Mouse (Mus musculus) embryonic facial prominence, embryonic 14.5 days (tissue): Measurements from ENCODE around the gene Txndc12. TPM values are rescaled to one million over a fixed set of nuclear protein-coding genes. Genes with fewer than 3 reads are reported as not detected.

ENCODE experiments used
- ATAC-seq: fragments of 200-750 bp; cut with Nextera tagmentation; 2 replicates; pipeline ENCODE4 v1.8.0; 2017; ENCODE audit warnings: low read depth, moderate number of reproducible peaks, moderate TSS enrichment
- DNase-seq: peaks from one replicate; pipeline ENCODE4 v3.0.0-alpha.2; 2015; ENCODE audit warnings: low spot score
- H3K27ac ChIP-seq: fragments of 300-500 bp; sonication (generic); replicated peaks from 2 replicates; pipeline ENCODE4 v1.5.1; 2014; ENCODE audit warnings: low read depth, mild to moderate bottlenecking, low read length, moderate library complexity
- H3K27me3 ChIP-seq: fragments of 300-500 bp; sonication (generic); replicated peaks from 2 replicates; pipeline ENCODE4 v1.6.1; 2014; ENCODE audit warnings: low read length; ENCODE audit not compliant: control insufficient read depth, insufficient read depth
- H3K36me3 ChIP-seq: fragments of 300-500 bp; sonication (generic); 2 replicates; pipeline ENCODE4 v1.6.1; 2014; ENCODE audit warnings: low read length, mixed read lengths; ENCODE audit not compliant: control insufficient read depth, insufficient read depth
- H3K4me1 ChIP-seq: fragments of 300-500 bp; sonication (generic); 2 replicates; pipeline ENCODE4 v1.6.1; 2014; ENCODE audit warnings: antibody characterized with exemption, low read length; ENCODE audit not compliant: control insufficient read depth, insufficient read depth
- H3K4me2 ChIP-seq: fragments of 300-500 bp; sonication (generic); 2 replicates; pipeline ENCODE4 v1.6.1; 2014; ENCODE audit warnings: low read depth, mild to moderate bottlenecking, low read length, moderate library complexity, mixed read lengths
- H3K4me3 ChIP-seq: fragments of 300-500 bp; sonication (generic); 2 replicates; pipeline ENCODE4 v1.5.1; 2014; ENCODE audit warnings: low read depth, mild to moderate bottlenecking, low read length
- H3K9ac ChIP-seq: fragments of 300-500 bp; sonication (generic); 2 replicates; pipeline ENCODE4 v1.6.1; 2014; ENCODE audit warnings: low read depth, mild to moderate bottlenecking, low read length, moderate library complexity, mixed read lengths
- H3K9me3 ChIP-seq: fragments of 300-500 bp; sonication (generic); 2 replicates; pipeline ENCODE4 v1.6.1; 2016; ENCODE audit warnings: low read length; ENCODE audit not compliant: control insufficient read depth
- WGBS: fragments of 180-500 bp; shearing (Covaris S2); extraction: QIAGEN DNeasy Blood & Tissue Kit; methylation state at CpG from one replicate; pipeline ENCODE4 v1.1.7; 2014; 5-methylcytosine and 5-hydroxymethylcytosine counted together
- polyA plus RNA-seq: library from polyadenylated mRNA; unstranded; fragments of >200 nt; fragmentation: Nextera tagmentation; extraction: Ambion mirVana; gene quantifications from 2 replicates; pipeline ENCODE4 v1.2.1, GENCODE M21; 2014

Txndc12 gene
- polyA plus RNA-seq, 1 experiment from 2014 or later = 103 TPM

DNA sequence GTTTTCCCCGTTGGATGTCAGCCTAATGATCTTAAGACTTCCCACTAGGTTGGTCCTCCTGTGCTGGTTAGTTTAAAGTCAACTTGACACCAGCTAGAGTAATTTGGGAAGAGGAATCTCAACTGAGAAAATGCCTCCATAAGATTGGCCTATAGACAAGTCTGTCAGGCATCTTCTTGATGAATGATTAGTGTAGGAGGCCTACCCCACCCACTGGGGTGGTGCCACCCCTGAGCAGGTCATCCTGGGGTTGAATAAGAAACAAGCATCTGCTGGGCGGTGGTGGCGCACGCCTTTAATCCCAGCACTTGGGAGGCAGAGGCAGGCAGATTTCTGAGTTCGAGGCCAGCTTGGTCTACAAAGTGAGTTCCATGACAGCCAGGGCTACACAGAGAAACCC lies 39.3 kb downstream of the Txndc12 start:
- H3K27me3 ChIP-seq = no peaks in the 10 kb centered on the region
- no peaks in the 10 kb centered on the region for H3K9me3 ChIP-seq
- H3K4me2 ChIP-seq = no peak overlapping the region
- H3K9ac ChIP-seq = no peak overlapping the region
- DNase-seq (no peak), ATAC-seq (no peak)
- no peak overlapping the region for H3K27ac ChIP-seq
- 81% methylated on average over 5 of the region's 5 CpGs for WGBS
- H3K4me3 ChIP-seq = no peak overlapping the region
- H3K4me1 ChIP-seq = no peaks in the 10 kb centered on the region
- H3K36me3 ChIP-seq = no peaks in the 10 kb centered on the region

DNA sequence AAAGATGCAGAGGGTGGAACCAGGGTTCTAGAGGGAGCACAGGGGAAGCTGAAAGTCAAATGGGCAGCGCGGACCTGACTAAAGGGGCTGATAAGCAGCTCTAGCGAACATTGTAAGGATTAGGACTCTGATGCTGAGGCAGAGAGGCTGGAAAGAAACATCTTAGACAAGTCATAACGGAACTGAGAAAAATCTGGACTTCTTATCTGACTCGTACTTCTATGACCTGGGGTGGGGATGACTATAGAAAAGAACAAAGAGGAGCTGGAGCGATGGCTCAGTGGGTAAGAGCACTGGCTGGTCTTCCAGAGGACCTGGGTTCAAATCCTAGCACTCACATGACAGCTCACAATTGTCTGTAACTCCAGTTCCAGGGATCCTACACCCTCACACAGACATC lies 43.5 kb downstream of the Txndc12 start:
- Histone ChIP-seq H3K27me3 (0 out of 2 replicates have a peak, but pooled peaks cover 4% of the 10 kb centered on the region), H3K9ac (no peak overlapping the region), H3K9me3 (no peaks in the 10 kb centered on the region), H3K4me2 (no peak overlapping the region), H3K36me3 (no peaks in the 10 kb centered on the region), H3K4me3 (no peak overlapping the region), H3K4me1 (peaks cover 5% of the 10 kb centered on the region; the same call in 1 of the 2 replicates), H3K27ac (no peak overlapping the region)
- DNase-seq (no peak), ATAC-seq (no peak)
- WGBS = 69% methylated on average over 6 of the region's 6 CpGs

DNA sequence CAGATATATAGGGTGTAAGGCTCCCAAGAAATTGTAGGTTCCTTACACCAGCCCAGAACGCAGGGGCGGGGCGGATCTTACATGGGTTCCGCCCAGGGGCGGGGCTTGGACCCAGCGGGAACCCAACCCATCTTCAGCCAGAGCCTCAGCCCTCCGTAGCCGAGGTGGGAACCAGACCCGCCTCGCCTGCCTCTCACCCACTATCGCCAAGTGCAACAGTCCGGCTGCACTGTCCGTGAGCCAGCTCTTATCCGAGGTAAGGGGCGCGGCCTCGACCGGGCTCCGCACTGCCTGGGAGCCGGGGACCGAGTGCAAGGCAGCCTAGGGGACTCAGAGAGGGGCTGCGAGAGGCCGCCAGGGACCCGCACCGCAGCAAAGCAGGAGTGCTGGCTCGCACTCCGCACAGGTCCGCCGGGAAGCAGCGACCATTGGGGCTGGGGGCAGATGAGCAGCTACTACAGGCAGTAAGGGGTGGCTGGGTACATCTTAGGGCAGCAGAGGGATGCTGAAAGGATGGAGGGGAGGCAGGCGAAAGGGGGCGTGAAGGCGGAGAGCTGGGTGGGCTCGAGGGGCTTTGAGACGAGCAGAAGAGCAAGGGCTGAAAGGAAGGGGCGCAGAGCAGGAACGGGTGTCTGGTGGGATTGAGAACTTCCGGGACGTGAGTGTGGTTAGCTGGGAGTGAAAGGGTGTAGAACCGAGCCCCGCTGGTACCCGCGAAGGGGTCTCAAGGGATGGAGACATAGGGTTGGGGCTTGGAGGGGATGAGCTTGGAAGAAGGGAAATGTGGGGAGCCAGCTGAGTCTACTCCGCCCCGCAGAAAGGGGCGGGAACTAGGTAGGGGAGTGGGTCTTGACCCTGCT lies 44.8 kb downstream of the Txndc12 start, which contains the start of gene Rab3b:
Gene Rab3b (plus strand): TSS at position 101 of the 860 bp plus-strand sequence.
- peak within 1 kb of the TSS; percentile 83 for H3K4me2 ChIP-seq
- H3K27me3 ChIP-seq = 0 out of 2 replicates have a peak, but pooled peaks cover 4% of the 10 kb centered on the region
- H3K27ac ChIP-seq = no peak within 1 kb of the TSS
- under 1% methylated on average over 46 of the region's 46 CpGs for WGBS
- peak within 1 kb of the TSS; percentile 67 for H3K9ac ChIP-seq
- no peaks in the 10 kb centered on the region for H3K9me3 ChIP-seq
- H3K4me1 ChIP-seq = peaks cover 5% of the 10 kb centered on the region; the same call in 1 of the 2 replicates
- no peaks in the 10 kb centered on the region for H3K36me3 ChIP-seq
- ATAC-seq (peak; percentile 91), DNase-seq (peak; percentile 85)
- peak within 1 kb of the TSS; percentile 46 for H3K4me3 ChIP-seq

DNA sequence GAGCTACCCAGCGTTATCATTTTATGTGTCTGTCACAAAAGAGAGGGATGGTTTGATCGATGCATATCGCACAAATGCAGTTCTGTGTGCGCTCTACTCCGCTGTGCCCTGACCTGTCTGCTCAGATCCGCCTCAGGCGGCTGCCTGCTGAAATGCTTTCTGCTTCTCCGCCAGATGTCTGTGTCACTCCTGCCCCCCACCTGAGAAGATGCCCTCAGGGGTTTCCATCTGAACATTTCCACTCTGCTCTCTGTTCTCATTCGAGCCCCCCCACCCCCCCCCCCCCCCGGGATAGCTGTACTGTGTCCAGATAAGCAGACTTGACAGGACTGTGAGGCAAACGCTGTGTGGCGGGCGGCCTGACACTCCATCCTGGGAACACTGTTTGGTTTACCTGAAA lies 49.4 kb downstream of the Txndc12 start:
- 29% methylated on average over 12 of the region's 13 CpGs for WGBS
- H3K4me2 ChIP-seq = no peak overlapping the region
- ATAC-seq (no peak), DNase-seq (peak; percentile 49)
- 0 out of 2 replicates have a peak, but pooled peaks cover 4% of the 10 kb centered on the region for H3K27me3 ChIP-seq
- H3K27ac ChIP-seq = no peak overlapping the region
- peaks cover 5% of the 10 kb centered on the region; the same call in 1 of the 2 replicates for H3K4me1 ChIP-seq
- H3K36me3 ChIP-seq = no peaks in the 10 kb centered on the region
- no peak overlapping the region for H3K9ac ChIP-seq
- peaks cover 6% of the 10 kb centered on the region; the same call in 1 of the 2 replicates for H3K9me3 ChIP-seq
- H3K4me3 ChIP-seq = no peak overlapping the region

DNA sequence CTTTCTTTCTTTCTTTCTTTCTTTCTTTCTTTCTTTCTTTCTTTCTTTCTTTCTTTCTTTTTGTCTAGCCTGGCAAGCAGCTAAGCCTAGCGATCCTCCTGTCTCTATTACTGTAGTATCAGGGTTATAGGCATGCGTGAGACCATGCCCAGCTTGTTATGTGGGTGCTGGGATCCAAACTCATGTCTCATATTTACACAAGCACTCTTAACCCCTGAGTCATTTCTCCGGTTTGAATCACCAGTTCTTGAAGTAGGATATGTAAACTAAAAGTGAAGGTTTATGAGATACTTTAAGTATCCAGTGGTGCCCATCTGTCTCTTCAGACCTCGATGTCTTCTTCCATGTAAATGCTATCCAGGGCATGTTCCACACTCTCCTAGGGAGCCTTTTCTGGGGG lies 53.1 kb downstream of the Txndc12 start:
- Histone ChIP-seq H3K4me3 (no peak overlapping the region), H3K4me1 (no peaks in the 10 kb centered on the region), H3K9me3 (peaks cover 6% of the 10 kb centered on the region; the same call in 1 of the 2 replicates), H3K36me3 (no peaks in the 10 kb centered on the region), H3K27ac (no peak overlapping the region), H3K27me3 (no peaks in the 10 kb centered on the region), H3K9ac (no peak overlapping the region), H3K4me2 (no peak overlapping the region)
- WGBS = 82% methylated on average over 4 of the region's 4 CpGs
- DNase-seq (no peak), ATAC-seq (no peak)

DNA sequence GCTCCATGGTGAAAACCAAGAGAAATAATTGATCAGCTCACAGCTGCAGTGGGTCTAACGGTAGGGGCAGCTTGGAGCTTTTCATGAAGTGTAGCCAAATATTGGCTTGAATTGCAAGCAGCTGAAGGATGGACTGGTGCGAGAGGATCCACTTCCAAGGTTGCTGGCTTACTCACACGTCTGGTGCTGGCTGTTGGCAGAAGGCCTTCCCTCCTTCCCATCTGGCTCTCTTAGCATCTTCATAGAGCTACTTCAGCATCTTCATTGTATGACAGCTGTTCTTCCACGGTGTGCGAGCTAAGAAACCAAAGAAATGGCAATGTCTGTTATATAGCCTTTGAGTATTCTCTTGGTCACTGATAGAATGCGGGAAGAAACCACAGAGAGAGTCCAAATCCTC lies 56.5 kb downstream of the Txndc12 start:
- H3K27me3 ChIP-seq = no peaks in the 10 kb centered on the region
- peaks cover 6% of the 10 kb centered on the region; the same call in 1 of the 2 replicates for H3K9me3 ChIP-seq
- H3K4me3 ChIP-seq = no peak overlapping the region
- no peak for ATAC-seq
- H3K27ac ChIP-seq = no peak overlapping the region
- 85% methylated on average over 6 of the region's 6 CpGs for WGBS
- H3K4me1 ChIP-seq = no peaks in the 10 kb centered on the region
- no peak overlapping the region for H3K4me2 ChIP-seq
- H3K36me3 ChIP-seq = no peaks in the 10 kb centered on the region
- no peak for DNase-seq
- H3K9ac ChIP-seq = no peak overlapping the region

DNA sequence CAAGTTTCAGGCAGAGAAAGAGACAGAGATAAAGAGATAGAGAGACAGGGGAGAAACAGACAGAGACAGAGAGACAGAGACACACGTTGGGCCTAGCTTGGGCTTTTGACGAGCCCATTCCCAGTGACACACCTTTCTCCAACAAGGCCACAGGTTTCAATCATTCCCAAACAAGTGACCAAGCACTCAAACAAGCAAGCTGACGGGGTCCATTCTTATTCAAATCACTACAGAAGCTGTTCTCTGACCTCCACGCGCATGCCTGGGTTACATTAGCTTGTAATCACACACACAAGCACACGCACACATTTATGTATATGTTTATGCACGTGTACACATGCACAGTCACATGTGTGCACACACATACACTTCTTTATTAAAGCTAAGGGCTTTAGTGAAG lies 66.0 kb downstream of the Txndc12 start:
- no peak for ATAC-seq
- H3K4me3 ChIP-seq = no peak overlapping the region
- no peak overlapping the region for H3K9ac ChIP-seq
- 81% methylated on average over 7 of the region's 7 CpGs for WGBS
- no peaks in the 10 kb centered on the region for H3K4me1 ChIP-seq
- DNase-seq = no peak
- no peaks in the 10 kb centered on the region for H3K27me3 ChIP-seq
- no peak overlapping the region for H3K27ac ChIP-seq
- no peaks in the 10 kb centered on the region for H3K36me3 ChIP-seq
- no peak overlapping the region for H3K4me2 ChIP-seq
- 0 out of 2 replicates have a peak, but pooled peaks cover 3% of the 10 kb centered on the region for H3K9me3 ChIP-seq

DNA sequence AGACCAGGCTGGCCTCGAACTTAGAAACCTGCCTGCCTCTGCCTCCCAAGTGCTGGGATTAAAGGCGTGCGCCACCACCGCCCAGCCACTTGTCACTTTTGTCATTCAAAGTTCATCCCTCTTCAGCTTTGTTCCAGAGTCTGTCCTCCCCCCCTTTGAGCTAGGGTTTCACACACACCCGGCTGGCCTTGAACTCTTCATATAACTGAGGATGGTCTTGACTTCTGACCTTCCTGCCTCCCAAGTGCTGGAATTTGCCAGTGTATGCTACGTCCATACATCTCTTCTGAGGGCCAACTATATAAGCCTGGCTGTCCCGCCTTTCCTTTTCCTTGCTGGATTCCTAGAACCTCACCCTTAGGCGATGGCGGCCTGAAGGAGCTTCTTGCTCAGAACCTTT lies 68.5 kb downstream of the Txndc12 start:
- no peaks in the 10 kb centered on the region for H3K27me3 ChIP-seq
- H3K36me3 ChIP-seq = no peaks in the 10 kb centered on the region
- no peak overlapping the region for H3K4me3 ChIP-seq
- WGBS = 95% methylated on average over 9 of the region's 9 CpGs
- 0 out of 2 replicates have a peak, but pooled peaks cover 3% of the 10 kb centered on the region for H3K9me3 ChIP-seq
- H3K4me1 ChIP-seq = no peaks in the 10 kb centered on the region; the same call in 1 of the 2 replicates
- DNase-seq = no peak
- no peak overlapping the region for H3K27ac ChIP-seq
- H3K4me2 ChIP-seq = no peak overlapping the region
- no peak overlapping the region for H3K9ac ChIP-seq
- no peak for ATAC-seq
